Mouse (Mus musculus): Measurements from ENCODE around the gene Tnpo2.

Tnpo2 gene

DNA sequence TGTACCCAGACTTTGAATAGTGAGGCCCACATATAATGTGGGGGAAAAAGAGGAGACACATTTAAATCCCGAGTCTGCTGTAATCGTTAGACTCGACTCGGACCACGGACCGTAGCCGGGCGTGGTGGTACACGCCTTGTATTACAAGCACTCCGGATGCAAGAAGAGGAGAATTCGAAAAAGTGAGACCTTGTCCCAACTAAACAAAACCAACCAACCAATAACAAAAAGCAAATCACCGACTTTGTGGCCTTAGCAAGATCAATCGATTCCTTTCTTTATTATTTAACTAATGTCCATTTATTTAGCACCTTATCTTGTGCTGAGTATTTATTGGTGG lies 9.2 kb upstream of the Tnpo2 start:
- DNase-seq (ENCODE audit: low spot score) = no peak

DNA sequence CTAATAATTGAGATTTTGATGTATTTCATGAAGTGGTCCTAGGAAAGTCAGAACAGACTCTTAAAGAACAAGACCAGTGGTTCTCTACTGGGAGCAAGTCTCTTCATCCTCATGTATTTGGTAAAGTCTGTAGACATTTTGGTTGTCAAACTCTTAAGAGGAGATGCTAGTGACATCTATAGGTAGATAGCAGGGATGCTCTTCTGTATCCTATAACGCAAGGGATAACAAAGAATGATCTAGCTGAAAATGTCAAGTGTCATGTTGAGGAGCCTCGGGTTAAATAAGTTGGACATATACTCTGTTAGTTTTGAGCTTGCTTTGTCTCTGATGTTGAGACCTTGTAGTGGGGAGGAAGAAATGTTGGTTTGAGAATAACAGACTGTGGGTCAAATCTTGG lies 8.8 kb upstream of the Tnpo2 start:
- no peak for DNase-seq (ENCODE audit: low spot score)

GRCm38 (mm10) chr8:85029271-85029670 lies 7.4 kb upstream of the Tnpo2 start:
- no peak for DNase-seq (ENCODE audit: low spot score)

GRCm38 (mm10) chr8:85032622-85033311 lies 3.9 kb upstream of the Tnpo2 start:
- no peak for DNase-seq (ENCODE audit: low spot score)

DNA sequence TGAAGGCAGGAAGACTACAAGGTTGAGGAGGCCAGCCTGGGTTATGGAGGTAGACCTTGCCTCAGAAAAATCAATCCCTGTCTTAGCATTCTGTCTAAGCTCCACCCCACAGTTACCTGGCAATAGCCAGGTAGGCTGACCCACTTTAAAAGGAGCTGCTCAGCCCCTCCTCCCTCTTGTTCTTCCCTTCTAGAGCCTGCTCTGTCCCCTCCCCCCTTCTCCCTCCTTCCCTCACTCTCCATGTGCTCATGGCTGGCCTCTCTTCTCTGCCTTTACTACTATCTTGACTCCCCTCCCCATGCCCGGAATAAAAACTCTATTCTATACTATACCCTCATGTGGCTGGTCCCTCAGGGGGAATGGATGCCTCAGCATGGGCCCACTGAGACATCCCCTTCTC lies 2.8 kb upstream of the Tnpo2 start:
- no peak for DNase-seq (ENCODE audit: low spot score)

DNA sequence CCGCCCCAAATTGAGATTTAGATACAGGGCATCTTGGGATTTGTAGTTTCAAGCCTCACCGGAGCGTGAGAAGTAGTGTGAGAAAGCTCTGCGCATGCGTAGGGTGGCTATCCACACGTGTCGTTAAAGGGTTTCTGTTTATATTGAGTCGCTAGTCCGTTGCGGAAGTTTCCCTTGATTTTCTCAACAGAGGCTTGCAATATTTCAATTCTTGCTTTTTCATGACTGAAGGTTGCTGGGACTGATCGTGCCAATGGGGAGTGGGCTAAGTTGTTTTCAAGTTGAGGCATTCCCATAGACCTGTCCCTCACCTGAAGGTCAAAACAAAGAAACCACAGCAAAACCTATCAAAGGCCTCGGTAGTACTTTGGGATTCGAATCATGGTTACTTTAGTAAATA lies 2.0 kb upstream of the Tnpo2 start:
- DNase-seq (ENCODE audit: low spot score) = peak; percentile 53

GRCm38 (mm10) chr8:85035165-85035727 lies 1.5 kb upstream of the Tnpo2 start:
- DNase-seq (ENCODE audit: low spot score) = no peak

GRCm38 (mm10) chr8:85035728-85036310 lies 896 bp upstream of the Tnpo2 start:
- no peak for DNase-seq (ENCODE audit: low spot score)

DNA sequence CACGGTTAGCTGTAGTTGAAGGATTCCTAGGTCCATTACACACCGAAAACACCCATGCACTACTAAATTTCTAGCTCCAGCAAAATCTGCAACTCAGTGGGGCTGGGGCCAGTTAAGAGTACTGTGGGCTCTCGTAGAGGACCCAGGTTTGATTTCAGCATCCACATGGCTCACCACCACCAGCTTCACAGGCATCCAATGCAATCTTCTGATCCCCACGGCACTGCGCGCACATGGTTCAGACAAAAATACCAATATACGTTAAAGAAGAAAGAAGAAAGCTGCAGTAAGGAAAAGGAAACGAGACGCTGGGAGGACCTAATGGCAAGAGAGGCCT lies 366 bp upstream of the Tnpo2 start:
- DNase-seq (ENCODE audit: low spot score) = no peak

- DNase-seq (ENCODE audit: low spot score) = no peak
Observed at GRCm38 (mm10) chr8:85037366-85037680, 608 bp downstream of the Tnpo2 start.

GRCm38 (mm10) chr8:85037681-85038531 lies 1.2 kb downstream of the Tnpo2 start:
- peak; percentile 33 for DNase-seq (ENCODE audit: low spot score)

GRCm38 (mm10) chr8:85043619-85044018 lies 6.9 kb downstream of the Tnpo2 start:
- no peak for DNase-seq (ENCODE audit: low spot score)

GRCm38 (mm10) chr8:85057367-85057766 lies 20.7 kb downstream of the Tnpo2 start:
- no peak for DNase-seq (ENCODE audit: low spot score)

DNA sequence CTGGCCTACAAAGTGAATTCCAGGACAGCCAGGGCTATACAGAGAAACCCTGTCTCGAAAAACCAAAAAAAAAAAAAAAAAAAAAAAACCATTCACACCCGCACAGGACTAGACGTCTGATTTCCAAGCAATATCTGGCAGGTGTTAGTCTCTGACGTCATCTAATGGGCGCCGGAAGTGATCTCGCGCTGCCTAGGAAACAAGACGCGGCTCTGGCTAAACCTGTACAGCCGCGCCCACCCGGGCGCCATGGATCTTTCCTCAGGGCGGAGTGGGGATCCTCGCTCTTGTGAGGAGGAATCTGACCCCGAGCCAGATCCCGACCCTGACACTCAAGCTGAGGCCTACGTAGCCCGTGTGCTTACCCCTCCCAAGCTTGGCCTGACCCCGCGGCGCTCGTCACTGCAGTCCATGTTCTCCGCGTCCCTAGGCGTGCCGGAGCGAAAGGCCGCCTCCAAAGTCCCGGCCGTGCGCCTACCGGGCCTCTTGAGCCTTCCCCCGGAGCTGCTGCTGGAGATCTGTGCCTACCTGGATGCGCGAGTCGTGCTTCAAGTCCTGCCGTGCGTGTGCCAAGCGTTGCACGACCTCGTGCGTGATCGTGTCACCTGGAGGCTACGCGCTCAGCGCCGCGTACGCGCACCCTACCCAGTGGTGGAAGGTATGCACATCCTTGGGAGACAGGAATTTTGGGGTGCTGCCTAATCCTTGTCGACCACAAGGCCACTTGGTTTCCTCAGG lies 23.3 kb downstream of the Tnpo2 start, which contains the start of gene Fbxw9:
TSS of gene Fbxw9 (plus strand) at position 177 of the 738 bp plus-strand sequence.
- peak; percentile 89 for DNase-seq (ENCODE audit: low spot score)

DNA sequence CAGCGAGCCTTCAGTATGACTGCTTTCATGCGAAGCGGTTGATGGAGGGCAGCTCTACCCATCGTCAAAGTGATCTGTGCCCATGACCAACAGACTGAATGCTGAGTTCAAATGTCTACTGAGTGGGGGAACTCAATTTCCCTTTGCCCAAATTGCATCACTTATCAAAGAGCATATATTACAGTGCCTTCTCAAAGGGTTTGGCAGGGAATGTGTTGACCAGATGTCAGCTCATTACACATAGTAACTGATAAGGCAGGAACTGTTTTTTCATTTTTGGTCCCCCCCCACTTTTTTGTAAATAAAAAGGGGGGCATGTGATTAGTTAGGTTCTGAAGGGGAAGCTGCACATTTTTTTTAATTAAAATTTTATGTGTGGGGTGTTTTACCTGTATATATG lies 25.9 kb downstream of the Tnpo2 start:
- DNase-seq (ENCODE audit: low spot score) = no peak

DNA sequence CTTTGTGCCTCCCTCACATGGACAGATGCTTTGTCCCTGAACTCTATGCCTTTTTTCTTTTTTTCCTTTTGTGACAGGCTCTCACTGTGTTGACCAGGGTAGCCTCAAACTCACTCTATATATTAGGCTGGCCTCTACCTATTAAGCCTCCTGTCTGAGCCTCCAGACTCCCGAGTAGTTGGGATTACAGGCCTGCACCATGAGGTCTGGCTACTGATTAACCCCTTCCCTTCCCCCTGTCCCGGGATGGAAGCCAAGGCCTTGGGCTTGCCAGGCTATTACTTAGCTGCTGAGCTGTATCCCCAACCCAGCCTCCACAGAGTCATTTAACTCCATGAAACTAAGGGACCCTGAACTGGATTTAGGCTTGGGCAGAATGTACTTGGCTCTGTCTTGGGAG lies 28.5 kb downstream of the Tnpo2 start:
- no peak for DNase-seq (ENCODE audit: low spot score)

- DNase-seq (ENCODE audit: low spot score) = no peak
Observed at GRCm38 (mm10) chr8:85067155-85067554, 30.4 kb downstream of the Tnpo2 start.

- no peak for DNase-seq (ENCODE audit: low spot score)
Observed at GRCm38 (mm10) chr8:85067982-85068381, 31.3 kb downstream of the Tnpo2 start, which contains the start of gene Gm5741. Gene Gm5741, minus strand, starts transcription at chr8:85067982.

GRCm38 (mm10) chr8:85071041-85071440 lies 34.3 kb downstream of the Tnpo2 start:
- no peak for DNase-seq (ENCODE audit: low spot score)

- DNase-seq (ENCODE audit: low spot score) = peak; percentile 92
Observed at GRCm38 (mm10) chr8:85071514-85072281, 35.0 kb downstream of the Tnpo2 start, which contains the start of gene Dhps. Gene Dhps, plus strand, starts transcription at chr8:85071757.

- no peak for DNase-seq (ENCODE audit: low spot score)
Observed at GRCm38 (mm10) chr8:85072364-85072929, 35.7 kb downstream of the Tnpo2 start.

All from ovary, postnatal 14 days (tissue).